Mouse (Mus musculus) limb, embryonic 14.5 days (tissue): ENCODE results near the gene Zfp553. TPM values are rescaled to one million over a fixed set of nuclear protein-coding genes. Genes with fewer than 3 reads are reported as not detected.

ENCODE experiments used
- ATAC-seq: fragments of 200-750 bp; cut with Nextera tagmentation; 2 replicates; pipeline ENCODE4 v1.8.0; 2017; ENCODE audit warnings: low read depth, moderate number of reproducible peaks, moderate TSS enrichment; ENCODE audit not compliant: low FRiP score
- DNase-seq: peaks from one replicate; pipeline ENCODE4 v3.0.0-alpha.2; 2015; ENCODE audit warnings: low spot score
- H3K27ac ChIP-seq: fragments of 300-500 bp; sonication (generic); replicated peaks from 2 replicates; pipeline ENCODE4 v1.5.1; 2014; ENCODE audit warnings: low read depth, mild to moderate bottlenecking, low read length, moderate library complexity, mixed read lengths
- H3K27me3 ChIP-seq: fragments of 300-500 bp; sonication (generic); 2 replicates; pipeline ENCODE4 v1.6.1; 2014; ENCODE audit warnings: low read length, mixed read lengths; ENCODE audit not compliant: control insufficient read depth, insufficient read depth
- H3K36me3 ChIP-seq: fragments of 300-500 bp; sonication (generic); 2 replicates; pipeline ENCODE4 v1.6.1; 2014; ENCODE audit warnings: mild to moderate bottlenecking, low read length, moderate library complexity, mixed read lengths; ENCODE audit not compliant: control insufficient read depth, insufficient read depth
- H3K4me1 ChIP-seq: fragments of 300-500 bp; sonication (generic); 2 replicates; pipeline ENCODE4 v1.6.1; 2014; ENCODE audit warnings: antibody characterized with exemption, low read length, mixed read lengths; ENCODE audit not compliant: control insufficient read depth, insufficient read depth
- H3K4me2 ChIP-seq: fragments of 300-500 bp; sonication (generic); replicated peaks from 2 replicates; pipeline ENCODE4 v1.6.1; 2014; ENCODE audit warnings: low read depth, mild to moderate bottlenecking, low read length, moderate library complexity; ENCODE audit not compliant: severe bottlenecking
- H3K4me3 ChIP-seq: fragments of 300-500 bp; sonication (generic); replicated peaks from 2 replicates; pipeline ENCODE4 v1.5.1; 2014; ENCODE audit warnings: low read length
- H3K9ac ChIP-seq: fragments of 300-500 bp; sonication (generic); 2 replicates; pipeline ENCODE4 v1.6.1; 2014; ENCODE audit warnings: mild to moderate bottlenecking, low read depth, low read length, moderate library complexity; ENCODE audit not compliant: severe bottlenecking
- H3K9me3 ChIP-seq: fragments of 300-500 bp; sonication (generic); 2 replicates; pipeline ENCODE4 v1.6.1; 2016; ENCODE audit warnings: low read length; ENCODE audit not compliant: control insufficient read depth
- POLR2A ChIP-seq: fragments of 200-500 bp; IDR thresholded peaks from 2 replicates; pipeline ENCODE4 v1.8.0; 2012; ENCODE audit warnings: inconsistent platforms, mild to moderate bottlenecking, moderate library complexity, borderline replicate concordance; ENCODE audit not compliant: insufficient read depth, insufficient read length; ENCODE audit errors: extremely low read depth
- WGBS: fragments of 180-500 bp; shearing (Covaris S2); extraction: QIAGEN DNeasy Blood & Tissue Kit; methylation state at CpG from one replicate; pipeline ENCODE4 v1.1.7; 2014; 5-methylcytosine and 5-hydroxymethylcytosine counted together
- polyA plus RNA-seq, 2 experiments: library from polyadenylated mRNA; depleted of rRNA in 1 of 2; stranded (reverse) in 1 of 2; unstranded in 1 of 2; fragments of >200 nt; fragmentation: Nextera tagmentation in 1 of 2; extraction: Ambion mirVana in 1 of 2; gene quantifications; 2 replicates each; pipeline versions ENCODE4 v1.2.1 to v1.2.3; 2012 to 2014

Zfp553 gene
- polyA plus RNA-seq, 2 experiments = 19.4 to 22.5 TPM

DNA sequence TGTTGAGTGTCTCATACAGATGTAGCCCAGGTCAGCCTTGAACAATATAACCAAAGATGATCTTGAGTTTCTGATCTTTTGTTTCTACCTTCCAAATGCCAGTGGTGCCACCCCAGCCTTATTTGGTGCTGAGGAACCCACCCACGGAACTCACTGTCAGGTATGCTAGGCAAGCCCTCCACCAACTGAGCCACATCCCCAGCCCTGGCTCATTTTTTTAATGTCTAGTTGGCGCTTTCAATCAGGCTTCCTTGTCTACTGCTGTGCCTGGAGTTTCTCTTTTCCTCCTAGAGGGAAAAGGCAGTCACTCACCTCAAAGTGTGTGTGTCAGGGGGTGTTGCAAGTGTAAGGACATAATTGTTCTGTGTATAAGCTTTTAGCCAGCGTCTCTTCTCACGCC is 38.2 kb downstream of the Zfp553 start:
- Histone ChIP-seq H3K9ac (no peak overlapping the region), H3K4me3 (no peak overlapping the region), H3K36me3 (peaks cover 19% of the 10 kb centered on the region), H3K27me3 (no peaks in the 10 kb centered on the region), H3K9me3 (no peaks in the 10 kb centered on the region), H3K4me1 (0 out of 2 replicates have a peak, but pooled peaks cover 3% of the 10 kb centered on the region), H3K27ac (no peak overlapping the region), H3K4me2 (no peak overlapping the region)
- ATAC-seq (no peak), DNase-seq (no peak)
- no peak for TF ChIP-seq POLR2A
- WGBS = 93% methylated on average over 4 of the region's 4 CpGs

DNA sequence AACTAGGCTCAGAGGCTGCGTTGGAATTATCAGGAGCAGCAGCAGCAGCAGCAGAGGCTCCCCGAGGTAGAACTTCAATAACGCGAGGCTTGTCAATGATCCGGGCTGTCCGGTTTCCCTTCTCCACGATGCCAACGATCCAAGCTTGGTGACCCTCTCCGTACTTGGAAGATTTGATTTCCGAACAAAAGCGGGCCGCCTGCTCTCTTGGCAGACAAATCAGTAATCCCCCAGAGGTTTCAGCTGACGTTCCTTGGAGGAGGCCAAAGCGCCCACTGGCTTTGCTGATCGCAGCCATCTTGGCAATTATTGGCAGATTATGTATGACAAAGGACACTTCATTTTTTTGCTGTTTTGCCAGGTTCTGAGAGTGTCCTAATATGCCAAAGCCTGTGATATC is 39.7 kb downstream of the Zfp553 start:
- Histone ChIP-seq H3K9ac (no peak overlapping the region), H3K4me1 (0 out of 2 replicates have a peak, but pooled peaks cover 3% of the 10 kb centered on the region), H3K27me3 (no peaks in the 10 kb centered on the region), H3K9me3 (no peaks in the 10 kb centered on the region), H3K4me3 (peak overlapping the region; percentile 86), H3K4me2 (peak overlapping the region; percentile 92; the same call in 1 of the 2 replicates), H3K27ac (no peak overlapping the region), H3K36me3 (peaks cover 19% of the 10 kb centered on the region)
- DNase-seq = no peak
- no peak for TF ChIP-seq POLR2A
- ATAC-seq = no peak
- 94% methylated on average over 15 of the region's 15 CpGs for WGBS

DNA sequence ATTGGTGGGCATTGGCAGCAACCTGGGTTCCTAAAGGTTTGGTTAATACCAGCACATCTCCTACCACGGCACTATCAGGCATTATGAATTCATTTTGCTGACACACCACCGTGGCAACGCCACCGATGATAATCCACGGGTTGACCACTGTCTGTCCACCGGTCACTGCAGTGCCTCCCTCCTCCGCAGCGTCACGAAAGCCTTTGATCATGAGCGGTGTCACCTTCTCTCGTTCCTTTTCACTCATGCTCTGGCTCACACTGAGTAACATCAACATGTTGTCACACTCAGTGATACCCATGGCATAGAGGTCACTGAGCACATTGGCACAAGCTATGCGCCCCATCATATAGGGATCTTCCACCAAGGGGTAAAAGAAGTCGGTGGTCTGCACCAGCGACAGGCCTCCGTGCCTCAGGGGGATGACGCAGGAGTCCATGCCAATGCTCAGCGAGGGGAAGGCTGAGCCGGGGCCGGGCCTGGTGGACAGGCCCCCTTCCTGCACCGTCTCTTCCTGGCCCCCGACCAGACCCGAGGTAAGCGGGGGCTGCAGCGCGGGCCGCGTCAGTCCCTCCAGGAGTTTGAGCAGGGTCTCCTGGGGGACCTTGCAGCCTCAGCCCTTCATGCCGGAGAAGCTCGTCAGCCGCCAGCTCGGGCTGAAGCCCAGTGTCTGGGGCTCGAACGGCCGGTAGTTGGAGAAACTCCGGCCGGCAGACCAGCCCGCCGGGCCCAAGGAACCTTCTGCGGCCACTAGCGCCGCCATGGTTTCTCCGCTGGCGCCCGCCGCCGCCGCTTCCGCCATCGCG is 40.5 kb downstream of the Zfp553 start:
- Histone ChIP-seq H3K9ac (peak overlapping the region; percentile 93), H3K9me3 (no peaks in the 10 kb centered on the region), H3K4me3 (peak overlapping the region; percentile 86), H3K27me3 (no peaks in the 10 kb centered on the region), H3K36me3 (peaks cover 19% of the 10 kb centered on the region), H3K4me1 (0 out of 2 replicates have a peak, but pooled peaks cover 3% of the 10 kb centered on the region), H3K27ac (peak overlapping the region; percentile 81), H3K4me2 (peak overlapping the region; percentile 92)
- WGBS = 19% methylated on average over 50 of the region's 50 CpGs
- no peak for TF ChIP-seq POLR2A
- ATAC-seq = peak; percentile 53
- no peak for DNase-seq

DNA sequence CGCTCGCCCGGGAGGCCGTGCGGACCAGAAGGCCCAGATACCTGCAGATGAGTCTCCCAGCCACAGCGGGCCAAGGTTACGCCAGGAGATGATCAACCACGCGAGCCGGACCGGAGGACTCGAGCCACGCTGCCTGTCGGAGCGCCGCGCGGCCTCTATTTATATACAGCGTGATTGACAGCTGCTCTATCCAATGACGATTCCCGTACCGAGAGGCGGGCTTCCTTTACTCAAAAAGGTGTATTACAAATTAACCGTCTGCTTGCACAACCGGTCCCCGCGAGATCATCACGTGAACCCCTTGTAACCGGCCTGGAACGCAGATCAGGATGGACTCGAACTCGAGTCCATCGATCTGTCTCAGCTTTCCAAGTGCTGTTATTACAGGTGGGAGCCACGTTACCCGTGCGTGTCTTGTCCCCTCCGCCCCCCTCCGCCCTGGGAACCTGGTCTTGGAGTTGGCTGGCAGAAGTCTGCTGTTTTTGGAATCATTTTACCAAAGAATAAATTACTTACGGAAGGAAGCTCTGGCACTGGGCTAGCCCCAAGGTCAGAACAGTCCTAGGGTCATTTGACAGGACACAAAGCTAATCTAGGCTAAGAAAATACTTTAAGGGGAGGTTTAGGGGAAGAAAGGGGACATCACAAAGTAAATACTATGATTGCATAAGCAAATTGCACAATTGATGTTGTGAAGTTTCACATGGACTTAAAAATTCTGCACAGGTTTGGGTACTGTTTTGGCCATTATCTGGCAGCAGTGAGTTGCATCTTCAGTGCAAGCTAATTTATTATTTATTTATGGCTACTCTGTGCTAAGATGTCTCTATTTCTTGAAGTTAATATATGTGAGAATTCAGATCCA is 41.3 kb downstream of the Zfp553 start, which contains the start of gene Sephs2:
TSS of gene Sephs2 (minus strand) at position 131 of the 865 bp plus-strand sequence.
- Histone ChIP-seq H3K4me3 (peak within 1 kb of the TSS; percentile 86), H3K36me3 (peaks cover 19% of the 10 kb centered on the region), H3K4me1 (0 out of 2 replicates have a peak, but pooled peaks cover 3% of the 10 kb centered on the region), H3K9ac (peak within 1 kb of the TSS; percentile 93), H3K27me3 (no peaks in the 10 kb centered on the region), H3K4me2 (peak within 1 kb of the TSS; percentile 92), H3K27ac (peak within 1 kb of the TSS; percentile 81), H3K9me3 (no peaks in the 10 kb centered on the region)
- DNase-seq = peak; percentile 96
- TF ChIP-seq POLR2A = peak; percentile 94; the same call in 1 of the 2 replicates
- 2% methylated on average over 39 of the region's 39 CpGs for WGBS
- ATAC-seq = peak; percentile 96

DNA sequence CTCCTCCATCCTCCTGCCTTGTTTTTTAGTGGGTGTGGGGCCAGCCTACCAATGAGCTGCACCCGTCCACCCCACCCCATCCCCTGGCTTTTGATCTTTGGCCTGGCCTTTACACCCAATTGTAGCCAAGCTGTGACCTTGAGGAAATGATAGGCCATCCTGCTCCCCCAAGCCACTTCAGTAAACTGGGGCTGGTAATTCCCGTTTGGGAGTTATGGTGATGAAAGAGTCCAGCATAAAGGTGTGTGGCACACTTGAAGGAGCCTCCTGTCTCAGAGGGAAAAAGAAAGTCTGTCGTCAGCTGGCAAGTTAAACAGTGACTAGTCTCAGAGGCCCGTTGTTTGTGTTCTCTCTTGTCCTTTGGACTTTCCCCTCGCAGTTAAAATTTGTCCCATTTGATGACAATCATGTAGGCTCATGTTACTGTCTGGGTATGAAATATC is 43.7 kb downstream of the Zfp553 start:
- Histone ChIP-seq H3K27ac (no peak overlapping the region), H3K27me3 (no peaks in the 10 kb centered on the region), H3K4me3 (no peak overlapping the region), H3K4me1 (0 out of 2 replicates have a peak, but pooled peaks cover 3% of the 10 kb centered on the region), H3K9ac (no peak overlapping the region), H3K4me2 (no peak overlapping the region), H3K9me3 (no peaks in the 10 kb centered on the region), H3K36me3 (peaks cover 8% of the 10 kb centered on the region)
- ATAC-seq = no peak
- no peak for TF ChIP-seq POLR2A
- DNase-seq = no peak
- WGBS = 67% methylated on average over 5 of the region's 5 CpGs
